Mouse (Mus musculus) heart, embryonic 16.5 days (tissue): ENCODE results near the gene Thap11. TPM values are rescaled to one million over a fixed set of nuclear protein-coding genes. Genes with fewer than 3 reads are reported as not detected.

ENCODE experiments used
- ATAC-seq: fragments of 200-750 bp; cut with Nextera tagmentation; replicated peaks from 2 replicates; pipeline ENCODE4 v1.8.0; 2017; ENCODE audit warnings: moderate number of reproducible peaks; ENCODE audit not compliant: insufficient read depth, low FRiP score; ENCODE audit errors: extremely low read depth
- H3K27ac ChIP-seq: fragments of 300-500 bp; sonication (generic); 2 replicates; pipeline ENCODE4 v1.5.1; 2014; ENCODE audit warnings: mild to moderate bottlenecking, low read length, control low read depth, moderate library complexity
- H3K27me3 ChIP-seq: fragments of 300-500 bp; sonication (generic); 2 replicates; pipeline ENCODE4 v1.6.1; 2014; ENCODE audit warnings: low read length, mixed read lengths; ENCODE audit not compliant: control insufficient read depth, insufficient read depth
- H3K36me3 ChIP-seq: fragments of 300-500 bp; sonication (generic); 2 replicates; pipeline ENCODE4 v1.6.1; 2014; ENCODE audit not compliant: control insufficient read depth, insufficient read depth
- H3K4me1 ChIP-seq: fragments of 300-500 bp; sonication (generic); 2 replicates; pipeline ENCODE4 v1.6.1; 2014; ENCODE audit warnings: low read length, mixed read lengths; ENCODE audit not compliant: control insufficient read depth, insufficient read depth
- H3K4me2 ChIP-seq: fragments of 300-500 bp; sonication (generic); 2 replicates; pipeline ENCODE4 v1.6.1; 2014; ENCODE audit warnings: low read depth, mild to moderate bottlenecking, control low read depth, low read length
- H3K4me3 ChIP-seq: fragments of 300-500 bp; sonication (generic); 2 replicates; pipeline ENCODE4 v1.5.1; 2014; ENCODE audit warnings: mild to moderate bottlenecking, control low read depth, low read length
- H3K9ac ChIP-seq: fragments of 300-500 bp; sonication (generic); 2 replicates; pipeline ENCODE4 v1.6.1; 2014; ENCODE audit warnings: low read length, control low read depth
- H3K9me3 ChIP-seq: fragments of 300-500 bp; sonication (generic); replicated peaks from 2 replicates; pipeline ENCODE4 v1.6.1; 2016; ENCODE audit warnings: low read length; ENCODE audit not compliant: control insufficient read depth
- WGBS: fragments of 180-500 bp; shearing (Covaris S2); extraction: QIAGEN DNeasy Blood & Tissue Kit; methylation state at CpG from one replicate; pipeline ENCODE4 v1.1.7; 2014; 5-methylcytosine and 5-hydroxymethylcytosine counted together
- polyA plus RNA-seq: library from polyadenylated mRNA; unstranded; fragments of >200 nt; fragmentation: Nextera tagmentation; extraction: Ambion mirVana; gene quantifications from 2 replicates; pipeline ENCODE4 v1.2.1, GENCODE M21; 2015

Gene Thap11
- polyA plus RNA-seq, 1 experiment from 2014 or later, result 50.9 TPM

DNA sequence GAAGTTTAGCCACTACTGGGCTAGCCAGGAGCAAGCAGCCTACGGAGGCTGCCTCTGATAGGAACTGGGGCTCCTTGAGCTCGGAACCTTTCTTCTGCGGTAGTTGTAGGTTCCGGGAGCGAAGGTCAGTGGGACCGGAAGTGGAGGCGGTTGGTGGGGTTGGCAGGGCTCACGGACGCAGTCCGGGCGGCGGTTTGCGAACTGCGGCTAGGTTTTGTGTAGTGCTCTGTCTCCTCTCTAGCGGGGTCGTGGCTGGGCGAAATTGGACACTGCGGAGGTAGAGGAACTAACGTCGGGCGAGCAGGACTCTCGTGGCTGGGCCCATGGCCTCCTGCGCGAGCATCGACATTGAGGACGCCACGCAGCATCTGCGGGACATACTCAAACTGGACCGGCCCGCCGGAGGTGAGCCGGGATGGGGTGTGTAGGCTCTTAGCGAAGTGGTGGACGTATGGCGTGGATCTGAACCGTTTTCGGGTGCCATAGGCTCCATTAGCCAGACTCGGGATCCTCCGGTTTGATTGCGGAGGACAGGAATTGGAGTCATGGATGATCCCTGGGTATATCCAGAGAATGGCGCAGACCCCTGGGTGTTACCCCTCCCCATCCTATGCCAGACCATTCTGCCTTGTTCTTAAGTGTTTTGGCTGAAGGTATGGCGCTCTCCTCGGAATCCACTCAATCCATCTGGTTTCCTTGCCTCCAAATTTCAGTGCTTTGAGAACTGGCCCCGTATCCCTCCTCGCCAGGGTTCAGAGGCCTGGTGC lies 26.0 kb downstream of the Thap11 start, which contains the start of gene Edc4:
TSS of gene Edc4 (plus strand) at position 128 of the 767 bp plus-strand sequence.
- peak within 1 kb of the TSS; percentile 82 for H3K4me2 ChIP-seq

DNA sequence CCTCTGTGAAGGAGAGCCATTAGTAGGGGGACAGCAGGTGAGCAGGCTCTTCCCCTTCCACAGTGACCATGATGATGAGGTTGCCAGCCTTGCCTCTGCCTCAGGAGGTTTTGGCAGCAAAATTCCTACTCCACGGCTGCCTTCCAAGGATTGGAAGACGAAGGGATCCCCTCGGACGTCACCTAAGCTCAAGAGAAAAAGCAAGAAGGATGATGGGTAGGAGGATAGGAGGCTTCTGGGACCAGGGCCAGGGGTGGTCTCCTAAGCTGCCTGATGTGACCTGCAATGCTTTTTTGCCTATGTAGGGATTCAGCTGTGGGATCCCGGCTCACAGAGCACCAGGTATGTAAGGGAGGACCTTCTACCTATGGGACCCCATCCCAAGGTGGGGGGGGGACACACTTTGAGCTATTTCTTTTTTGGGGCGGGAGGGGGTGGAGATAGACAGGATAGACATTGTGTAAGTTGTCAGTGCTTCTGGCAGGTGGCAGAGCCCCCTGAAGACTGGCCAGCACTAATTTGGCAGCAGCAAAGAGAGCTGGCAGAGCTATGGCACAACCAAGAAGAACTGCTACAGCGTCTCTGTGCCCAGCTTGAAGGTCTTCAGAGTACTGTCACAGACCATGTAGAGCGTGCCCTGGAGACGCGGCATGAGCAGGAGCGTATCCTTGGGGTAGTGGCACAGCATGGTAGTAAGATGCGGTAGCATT lies 35.0 kb downstream of the Thap11 start:
- no peaks in the 10 kb centered on the region for H3K9me3 ChIP-seq
- WGBS, result 92% methylated on average over 12 of the region's 12 CpGs

More for the DNA sequence above, 26.0 kb downstream of the Thap11 start, which contains the start of gene Edc4:
- no peaks in the 10 kb centered on the region for H3K27me3 ChIP-seq
- peaks cover 47% of the 10 kb centered on the region for H3K36me3 ChIP-seq
- peak within 1 kb of the TSS; percentile 78 for H3K9ac ChIP-seq
- peak within 1 kb of the TSS; percentile 65 for H3K4me3 ChIP-seq
- peaks cover 13% of the 10 kb centered on the region for H3K4me1 ChIP-seq
- under 1% methylated on average over 45 of the region's 45 CpGs for WGBS
- no peaks in the 10 kb centered on the region for H3K9me3 ChIP-seq
- H3K27ac ChIP-seq, result peak within 1 kb of the TSS; percentile 13
- peak; percentile 68 for ATAC-seq

DNA sequence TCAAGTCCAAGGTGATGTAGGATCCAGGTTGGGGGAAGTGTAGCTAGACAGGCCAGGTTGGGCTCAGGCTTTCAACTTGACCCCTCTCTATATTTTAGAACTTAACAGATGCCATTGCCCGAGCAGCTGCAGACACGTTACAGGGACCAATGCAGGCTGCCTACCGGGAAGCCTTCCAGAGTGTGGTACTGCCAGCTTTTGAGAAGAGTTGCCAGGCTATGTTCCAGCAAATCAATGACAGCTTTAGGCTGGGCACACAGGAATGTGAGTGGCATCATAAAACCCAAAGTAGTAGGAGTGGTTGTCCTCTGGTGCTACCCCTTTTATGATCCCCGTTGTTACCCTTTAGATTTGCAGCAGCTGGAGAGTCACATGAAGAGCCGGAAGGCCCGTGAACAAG lies 35.9 kb downstream of the Thap11 start:
- Histone ChIP-seq H3K4me2 (no peak overlapping the region), H3K36me3 (peaks cover 48% of the 10 kb centered on the region), H3K9ac (no peak overlapping the region), H3K9me3 (no peaks in the 10 kb centered on the region), H3K4me3 (no peak overlapping the region), H3K27ac (no peak overlapping the region), H3K4me1 (0 out of 2 replicates have a peak, but pooled peaks cover 2% of the 10 kb centered on the region), H3K27me3 (no peaks in the 10 kb centered on the region)
- WGBS, result 91% methylated on average over 6 of the region's 6 CpGs
- no peak for ATAC-seq

More for the DNA sequence above, 35.0 kb downstream of the Thap11 start:
- no peak for ATAC-seq
- 0 out of 2 replicates have a peak, but pooled peaks cover 2% of the 10 kb centered on the region for H3K4me1 ChIP-seq
- peaks cover 57% of the 10 kb centered on the region for H3K36me3 ChIP-seq
- H3K4me3 ChIP-seq, result no peak overlapping the region
- H3K27me3 ChIP-seq, result no peaks in the 10 kb centered on the region
- no peak overlapping the region for H3K9ac ChIP-seq
- H3K4me2 ChIP-seq, result no peak overlapping the region
- no peak overlapping the region for H3K27ac ChIP-seq

DNA sequence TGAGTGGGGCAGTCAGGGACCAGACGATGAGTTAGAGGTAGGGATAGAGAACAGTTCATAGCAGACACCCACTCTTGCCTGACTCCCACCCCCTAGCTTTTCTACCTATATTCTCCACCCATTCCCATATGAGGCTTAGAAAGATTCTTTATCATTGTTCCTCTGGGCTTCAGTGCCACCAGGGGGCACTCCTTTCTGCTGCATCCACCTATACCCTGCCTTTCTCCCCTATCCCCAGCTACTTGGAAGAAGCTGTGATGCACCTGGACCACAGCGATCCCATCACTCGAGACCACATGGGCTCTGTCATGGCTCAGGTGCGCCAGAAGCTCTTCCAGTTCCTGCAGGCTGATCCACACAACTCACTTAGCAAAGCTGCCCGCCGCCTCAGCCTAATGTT lies 37.5 kb downstream of the Thap11 start:
- Histone ChIP-seq H3K4me1 (0 out of 2 replicates have a peak, but pooled peaks cover 2% of the 10 kb centered on the region), H3K4me3 (no peak overlapping the region), H3K4me2 (no peak overlapping the region), H3K27ac (no peak overlapping the region), H3K9ac (no peak overlapping the region), H3K36me3 (peaks cover 34% of the 10 kb centered on the region), H3K27me3 (no peaks in the 10 kb centered on the region), H3K9me3 (no peaks in the 10 kb centered on the region)
- 0 out of 2 replicates have a peak, but pooled peaks have one; percentile 10 for ATAC-seq
- WGBS, result 85% methylated on average over 6 of the region's 6 CpGs

DNA sequence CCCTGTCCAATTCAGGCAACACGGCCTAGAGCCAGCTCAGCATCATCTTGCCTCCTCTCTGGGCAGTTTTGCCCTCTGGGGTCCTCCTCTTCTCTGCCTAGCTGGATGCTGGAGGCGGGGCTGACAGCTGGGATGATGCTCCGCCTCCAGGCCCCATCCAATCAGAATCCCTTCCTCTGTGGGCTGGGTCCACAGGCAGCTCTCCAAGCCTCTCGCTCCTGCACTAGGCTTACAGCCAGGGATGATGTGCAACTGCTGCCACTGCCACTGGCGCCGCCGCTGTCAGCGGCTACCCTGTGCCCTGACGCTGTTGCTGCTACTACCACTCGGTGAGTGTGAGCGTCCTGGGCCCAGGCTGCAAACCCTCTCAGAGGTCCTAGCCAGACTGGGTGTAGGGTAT lies 38.4 kb downstream of the Thap11 start, which contains the start of gene Nrn1l:
TSS of gene Nrn1l (plus strand) at position 229 of the 400 bp plus-strand sequence.
- no peaks in the 10 kb centered on the region for H3K27me3 ChIP-seq
- WGBS, result 6% methylated on average over 11 of the region's 11 CpGs
- H3K36me3 ChIP-seq, result peaks cover 28% of the 10 kb centered on the region
- H3K4me3 ChIP-seq, result no peak within 1 kb of the TSS
- H3K9me3 ChIP-seq, result no peaks in the 10 kb centered on the region
- H3K9ac ChIP-seq, result no peak within 1 kb of the TSS
- peak; percentile 86 for ATAC-seq
- H3K4me1 ChIP-seq, result 0 out of 2 replicates have a peak, but pooled peaks cover 2% of the 10 kb centered on the region
- H3K4me2 ChIP-seq, result no peak within 1 kb of the TSS
- no peak within 1 kb of the TSS for H3K27ac ChIP-seq

DNA sequence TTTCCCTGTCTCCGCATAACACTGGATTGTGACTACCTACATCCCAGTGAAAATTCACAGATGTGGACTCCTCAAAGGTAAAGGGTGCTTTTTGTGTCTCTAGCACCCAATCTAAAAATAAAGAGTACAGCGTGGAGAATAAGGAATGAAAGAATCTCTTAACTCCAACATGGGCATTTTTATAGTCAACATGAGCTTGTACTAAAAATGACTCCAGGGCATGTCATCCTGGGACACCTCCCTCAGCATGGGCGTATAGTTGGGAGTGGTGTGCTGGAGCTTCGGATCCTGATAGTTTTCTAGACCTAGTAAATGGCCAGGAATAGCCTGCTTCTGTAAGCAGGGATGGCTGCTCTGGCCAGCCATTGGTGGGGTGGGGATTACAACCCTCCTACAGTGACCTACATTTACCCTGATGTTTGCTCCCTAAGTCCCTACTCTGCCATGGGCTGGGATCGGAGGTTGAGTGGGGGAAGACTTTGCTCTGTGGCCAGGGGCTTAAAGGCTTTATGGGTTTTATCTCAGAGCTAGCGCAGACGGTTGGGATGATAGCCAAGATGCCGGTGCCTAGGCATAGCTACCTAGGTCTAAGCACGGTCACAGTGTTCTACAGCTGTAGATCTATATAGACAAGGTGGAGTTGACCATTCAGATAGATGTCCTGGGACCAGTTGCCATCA lies 43.0 kb downstream of the Thap11 start:
- Histone ChIP-seq H3K4me2 (no peak overlapping the region), H3K4me1 (peaks cover 11% of the 10 kb centered on the region), H3K27ac (no peak overlapping the region), H3K4me3 (no peak overlapping the region), H3K36me3 (no peaks in the 10 kb centered on the region), H3K9me3 (no peaks in the 10 kb centered on the region), H3K27me3 (no peaks in the 10 kb centered on the region), H3K9ac (no peak overlapping the region)
- 60% methylated on average over 9 of the region's 9 CpGs for WGBS
- no peak for ATAC-seq

DNA sequence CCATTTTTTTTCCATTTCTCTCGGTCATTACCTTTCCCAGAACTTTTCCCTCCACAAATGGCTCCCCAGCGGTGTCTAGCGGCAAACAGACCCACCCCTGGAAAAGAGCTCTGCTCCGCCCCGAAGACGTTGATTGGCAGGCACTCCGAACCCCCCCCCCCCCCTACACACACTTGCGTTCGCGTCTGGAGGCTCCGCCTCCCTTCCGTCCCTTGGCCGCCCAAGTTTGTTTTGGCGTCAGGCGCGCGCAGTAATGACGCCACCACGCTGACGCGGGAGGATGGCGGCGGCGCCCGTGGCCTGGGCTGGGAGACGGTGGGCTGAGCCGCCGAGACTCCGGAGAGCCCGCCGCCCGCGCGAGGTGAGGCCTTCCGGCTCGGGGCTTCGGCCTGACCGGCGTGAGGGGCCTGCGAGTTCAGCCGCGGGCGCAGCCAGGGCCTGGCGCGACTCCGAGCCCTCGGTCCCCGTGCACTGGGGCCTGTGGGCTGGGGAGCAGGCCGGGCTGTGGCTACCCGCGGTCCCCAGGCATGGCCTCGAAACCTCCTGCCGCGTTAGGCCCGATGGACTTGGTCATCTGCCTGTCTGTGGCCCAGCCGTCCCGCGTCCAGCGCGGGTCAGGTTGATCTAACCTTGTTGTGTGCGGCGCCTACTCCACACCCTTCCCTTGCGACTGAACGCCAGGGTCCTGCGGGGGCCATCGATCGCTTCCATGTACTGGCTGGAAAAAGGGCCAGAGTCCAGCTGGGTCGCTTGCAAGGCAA lies 45.4 kb downstream of the Thap11 start, which contains the start of gene Pskh1:
TSS of gene Pskh1 (plus strand) at position 262 of the 761 bp plus-strand sequence.
- Histone ChIP-seq H3K4me3 (peak within 1 kb of the TSS; percentile 92), H3K36me3 (no peaks in the 10 kb centered on the region), H3K9me3 (no peaks in the 10 kb centered on the region), H3K4me1 (peaks cover 9% of the 10 kb centered on the region), H3K9ac (peak within 1 kb of the TSS; percentile 99), H3K27me3 (no peaks in the 10 kb centered on the region), H3K4me2 (peak within 1 kb of the TSS; percentile 84), H3K27ac (peak within 1 kb of the TSS; percentile 89)
- under 1% methylated on average over 59 of the region's 68 CpGs for WGBS
- peak; percentile 96 for ATAC-seq

DNA sequence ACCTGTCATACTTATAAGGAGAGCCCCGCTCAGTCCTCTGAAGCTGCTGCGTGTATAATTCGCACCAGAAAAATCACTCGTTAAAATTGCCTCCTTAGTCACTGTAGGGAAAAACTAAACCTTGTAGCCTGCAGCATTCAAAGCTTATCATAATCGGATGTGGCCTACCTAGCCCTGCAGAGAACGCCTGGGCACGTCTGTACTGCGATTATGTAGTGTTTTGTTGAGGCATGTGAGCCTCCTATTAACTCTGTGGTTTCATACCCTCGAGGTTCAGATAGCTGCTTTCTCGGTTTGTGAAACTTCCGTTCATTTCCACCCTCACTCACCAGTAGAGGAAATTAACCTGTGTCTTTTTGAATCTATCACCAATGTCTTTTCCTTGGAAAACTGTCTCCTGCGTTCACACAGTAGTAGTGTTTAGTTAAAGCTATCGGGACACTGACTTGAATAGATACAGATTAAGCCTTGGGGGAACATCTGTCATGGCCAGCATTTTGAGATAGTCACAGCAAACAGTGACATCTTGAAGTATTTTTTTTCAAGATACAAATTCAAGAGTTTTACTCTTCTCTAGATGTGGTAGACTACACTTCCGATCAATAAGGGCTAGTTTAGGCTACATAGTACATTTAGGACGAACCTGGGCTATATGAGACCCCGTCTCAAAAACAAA lies 46.1 kb downstream of the Thap11 start:
- Histone ChIP-seq H3K36me3 (no peaks in the 10 kb centered on the region), H3K4me2 (peak overlapping the region; percentile 84), H3K4me3 (peak overlapping the region; percentile 92), H3K9me3 (no peaks in the 10 kb centered on the region), H3K27ac (peak overlapping the region; percentile 89), H3K4me1 (peaks cover 9% of the 10 kb centered on the region), H3K9ac (peak overlapping the region; percentile 99), H3K27me3 (no peaks in the 10 kb centered on the region)
- no peak for ATAC-seq
- WGBS, result 28% methylated on average over 16 of the region's 16 CpGs
